Mouse (Mus musculus) heart, adult 9 months (tissue): ENCODE data around the gene Usp1.
"Not testable (repeated sequence)": the region's sequence is repeated elsewhere in the genome, so short reads cannot be mapped to it uniquely, and the experiment has no call there.

ENCODE experiments used
- DNase-seq, 2 experiments: peaks; one replicate each; pipeline ENCODE4 v3.0.0; 2022; ENCODE audit warnings: low spot score in 2 of 2

Usp1 gene

GRCm38 (mm10) chr4:98923568-98924070 lies at the start of gene Usp1:
Gene Usp1, plus strand, starts transcription at chr4:98923810.
- no peak for DNase-seq

GRCm38 (mm10) chr4:98882706-98883105 lies 40.9 kb upstream of the Usp1 start:
- DNase-seq = no peak

- DNase-seq = no peak
Measured at GRCm38 (mm10) chr4:98886377-98886776, 37.2 kb upstream of the Usp1 start.

- peak; percentile 4 to 14 for DNase-seq
Measured at GRCm38 (mm10) chr4:98887148-98887547, 36.5 kb upstream of the Usp1 start.

GRCm38 (mm10) chr4:98910246-98910645 lies 13.4 kb upstream of the Usp1 start:
- DNase-seq = no peak

GRCm38 (mm10) chr4:98917724-98918123 lies 5.9 kb upstream of the Usp1 start:
- no peak for DNase-seq

GRCm38 (mm10) chr4:98918204-98918603 lies 5.4 kb upstream of the Usp1 start:
- no peak for DNase-seq

GRCm38 (mm10) chr4:98920896-98921295 lies 2.7 kb upstream of the Usp1 start:
- DNase-seq = no peak

GRCm38 (mm10) chr4:98922061-98922642 lies 1.5 kb upstream of the Usp1 start:
- peak; percentile 7 for DNase-seq

GRCm38 (mm10) chr4:98922643-98923567 lies 705 bp upstream of the Usp1 start:
- peak; percentile 98 to 99 for DNase-seq

GRCm38 (mm10) chr4:98924071-98924905 lies 678 bp downstream of the Usp1 start:
- DNase-seq = peak in 1 of 2 experiments; percentile 6

GRCm38 (mm10) chr4:98924906-98925178 lies 1.2 kb downstream of the Usp1 start:
- no peak for DNase-seq

- DNase-seq = no peak
Measured at GRCm38 (mm10) chr4:98925250-98925781, 1.7 kb downstream of the Usp1 start.

GRCm38 (mm10) chr4:98936036-98936435 lies 12.4 kb downstream of the Usp1 start:
- DNase-seq = no peak

GRCm38 (mm10) chr4:98938210-98938609 lies 14.6 kb downstream of the Usp1 start:
- not testable (repeated sequence) for DNase-seq

- no peak for DNase-seq
Measured at GRCm38 (mm10) chr4:98950563-98950962, 27.0 kb downstream of the Usp1 start.

- no peak for DNase-seq
Measured at GRCm38 (mm10) chr4:98955986-98956385, 32.4 kb downstream of the Usp1 start.

GRCm38 (mm10) chr4:98960243-98960642 lies 36.6 kb downstream of the Usp1 start:
- no peak for DNase-seq

GRCm38 (mm10) chr4:98969946-98970345 lies 46.3 kb downstream of the Usp1 start:
- no peak for DNase-seq

- DNase-seq = no peak
Measured at GRCm38 (mm10) chr4:98975741-98976140, 52.1 kb downstream of the Usp1 start.

GRCm38 (mm10) chr4:98978288-98978687 lies 54.7 kb downstream of the Usp1 start:
- not testable (repeated sequence) for DNase-seq

- no peak for DNase-seq
Measured at GRCm38 (mm10) chr4:98978693-98979092, 55.1 kb downstream of the Usp1 start.
